Mouse (Mus musculus) heart, adult 18-20 months (tissue): ENCODE measurements around the gene Akap8l. TPM values are rescaled to one million over a fixed set of nuclear protein-coding genes. Genes with fewer than 3 reads are reported as not detected.

ENCODE experiments used
- DNase-seq, 2 experiments: peaks; one replicate each; pipeline ENCODE4 v3.0.0; 2021 to 2022; ENCODE audit warnings: mixed read lengths in 1 of 2
- long read RNA-seq, 2 experiments: library from polyadenylated mRNA; stranded (forward); transcript quantifications; one replicate each; pipeline ENCODE4 v2.0.0; 2021
- total RNA-seq, 2 experiments: library from RNA; stranded (reverse); gene quantifications; 2 replicates each; pipeline ENCODE4 v1.2.3; 2021

Akap8l gene
- 10 to 100 TPM; 39.1 to 44.6 TPM for total RNA-seq
- long read RNA-seq, experiment 1, transcript Akap8l-201 (14 exons, 2,102 nt): major isoform, 24 of 42 reads
- long read RNA-seq, experiment 1, transcript Akap8l-209 (15 exons, 1,987 nt): minor isoform, 5 of 42 reads
- long read RNA-seq, experiment 1, partial matches to known transcripts: 4 of 42 reads
- long read RNA-seq, experiment 1, other reads (novel, unspliced or antisense): 9 of 42 reads
- long read RNA-seq, experiment 2, transcript Akap8l-201 (14 exons, 2,102 nt): major isoform, 12 of 21 reads
- long read RNA-seq, experiment 2, partial matches to known transcripts: 3 of 21 reads
- long read RNA-seq, experiment 2, other reads (novel, unspliced or antisense): 5 of 21 reads

DNA sequence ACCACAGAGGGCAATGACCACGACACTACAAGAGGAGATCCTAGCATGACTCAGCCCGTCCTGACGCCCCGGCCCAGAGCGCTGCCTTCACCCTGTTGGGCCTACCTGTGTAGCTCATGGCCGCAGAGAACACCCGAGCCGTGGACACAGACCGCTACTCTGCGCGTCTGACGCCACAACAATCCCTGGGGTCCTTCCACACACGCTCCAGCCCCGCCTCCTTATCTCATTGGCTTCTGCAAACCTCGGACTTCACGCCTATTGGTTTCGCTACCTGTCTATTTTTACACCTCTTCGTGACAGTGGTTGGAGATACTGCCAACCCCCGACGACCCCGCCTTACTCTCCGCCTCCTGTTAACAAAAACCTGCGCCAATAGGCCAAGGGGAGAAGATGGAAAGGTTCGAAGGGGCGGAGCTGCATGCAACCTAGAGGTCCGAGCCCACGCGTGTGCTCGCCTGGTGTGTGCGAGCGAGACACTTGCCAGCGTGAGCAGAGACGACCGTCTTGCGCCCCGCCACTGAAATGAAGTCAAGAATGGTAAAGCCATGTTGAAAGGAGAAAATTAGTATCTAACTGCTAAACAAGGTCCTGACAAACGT, at the start of gene Akap8l:
Gene Akap8l, minus strand, starts transcription at position 226 of the 602 bp plus-strand sequence.
- peak; percentile 99 for DNase-seq

DNA sequence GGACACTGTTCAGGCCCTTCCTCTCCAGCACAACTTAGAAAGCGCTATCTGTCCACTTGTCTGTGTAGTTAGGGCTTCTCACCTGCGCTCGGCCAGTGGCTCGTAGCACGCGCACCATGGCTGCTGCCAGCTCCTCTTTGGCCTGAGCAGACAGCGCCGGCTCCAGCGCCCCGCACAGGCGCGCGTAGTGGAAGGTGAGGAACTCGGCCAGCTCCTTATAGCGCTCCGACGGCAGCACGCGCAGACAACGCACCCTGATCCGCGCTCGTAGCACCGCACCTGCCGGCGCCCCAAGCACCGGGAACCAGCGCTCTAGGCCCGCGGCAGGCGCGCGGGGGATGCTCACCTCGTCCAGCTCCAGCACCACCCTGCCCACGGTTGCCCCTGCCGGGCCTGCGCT, 45.9 kb upstream of the Akap8l start:
- DNase-seq: peak in 1 of 2 experiments; percentile 28

DNA sequence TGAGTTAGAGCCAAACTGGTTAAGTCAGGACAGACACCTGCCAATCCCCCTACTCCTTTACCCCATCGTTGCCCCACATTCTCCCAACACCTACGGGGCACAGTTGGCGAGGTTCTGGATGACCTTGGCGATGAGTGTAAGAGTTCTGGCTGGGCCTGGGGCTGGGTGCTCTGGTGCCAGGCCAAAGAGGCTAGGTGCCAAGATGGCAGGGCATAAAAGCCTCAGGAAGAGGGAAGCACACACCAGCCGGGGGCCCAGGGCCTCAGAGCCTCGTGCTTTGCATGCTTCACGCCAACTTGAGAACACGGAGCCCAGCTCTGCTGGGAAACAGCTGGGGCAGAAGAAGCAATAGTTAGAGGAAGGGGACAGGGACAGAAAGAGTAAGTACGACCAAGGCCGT, 43.5 kb upstream of the Akap8l start:
- DNase-seq: no peak

DNA sequence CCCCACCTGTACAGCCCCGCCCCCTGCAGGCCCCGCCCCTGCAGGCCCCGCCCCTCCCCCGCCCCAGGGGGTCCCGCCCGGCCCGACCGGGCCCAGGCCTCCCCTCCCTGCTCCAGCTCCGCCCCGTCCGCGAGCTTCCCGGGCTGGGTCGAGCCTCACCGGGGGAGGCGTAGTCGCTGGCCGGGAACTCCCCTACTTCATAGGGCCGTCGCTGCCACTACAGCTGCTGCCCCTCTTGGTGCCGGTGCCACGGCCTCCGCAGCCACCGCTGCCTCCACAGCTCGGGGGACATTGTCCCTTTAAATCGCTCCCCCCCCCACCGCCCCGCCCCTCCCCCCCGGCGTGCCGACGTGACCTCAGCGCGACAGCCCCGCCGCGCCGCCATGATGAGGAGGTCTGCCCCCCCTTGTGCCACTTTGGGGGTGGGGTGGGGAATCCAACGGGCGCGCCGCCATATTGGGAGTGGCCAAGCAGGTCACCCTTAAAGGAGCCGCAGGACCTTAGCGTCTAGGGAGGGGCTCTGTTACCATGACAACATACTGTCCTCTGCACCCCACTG, 38.8 kb upstream of the Akap8l start, which contains the start of gene Wiz:
Gene Wiz, minus strand, starts transcription at position 339 of the 559 bp plus-strand sequence.
- DNase-seq: peak; percentile 95 to 97

DNA sequence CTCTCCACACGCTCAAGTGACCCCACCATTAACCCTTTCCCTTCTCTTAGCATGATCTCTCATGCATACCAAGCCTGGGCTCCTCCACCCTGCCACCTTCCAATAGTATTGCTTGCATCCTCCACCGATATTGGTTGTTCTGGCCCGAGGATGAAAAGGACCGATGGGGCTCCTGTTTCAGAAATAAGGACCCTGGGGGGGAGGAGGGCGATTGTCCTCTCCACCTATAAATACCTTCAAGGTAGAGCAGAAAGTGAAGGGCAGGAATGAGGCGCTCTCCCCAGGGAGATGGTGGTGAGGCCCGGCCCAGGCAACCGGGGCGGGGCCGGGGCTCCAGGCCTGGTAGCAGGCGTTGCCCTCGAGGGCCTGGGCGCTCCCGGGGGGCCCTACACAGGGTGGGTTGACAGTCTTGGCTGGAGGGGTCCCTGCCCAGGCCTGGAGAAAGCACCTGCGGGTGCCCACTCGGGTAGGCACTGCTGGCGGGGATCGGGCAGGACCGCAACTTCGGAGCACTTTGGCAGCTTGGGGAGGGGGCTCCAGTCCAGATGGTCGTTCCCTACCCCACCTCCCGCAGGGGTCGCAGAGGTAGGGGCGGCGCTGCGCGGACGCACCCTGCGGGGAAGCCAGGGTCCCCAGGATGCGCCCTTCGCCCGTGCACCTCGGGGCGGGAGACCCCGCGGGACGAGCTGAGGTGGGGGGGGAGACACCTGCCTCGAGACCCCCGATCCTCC, 38.1 kb upstream of the Akap8l start:
- DNase-seq: peak in 1 of 2 experiments; percentile 38

DNA sequence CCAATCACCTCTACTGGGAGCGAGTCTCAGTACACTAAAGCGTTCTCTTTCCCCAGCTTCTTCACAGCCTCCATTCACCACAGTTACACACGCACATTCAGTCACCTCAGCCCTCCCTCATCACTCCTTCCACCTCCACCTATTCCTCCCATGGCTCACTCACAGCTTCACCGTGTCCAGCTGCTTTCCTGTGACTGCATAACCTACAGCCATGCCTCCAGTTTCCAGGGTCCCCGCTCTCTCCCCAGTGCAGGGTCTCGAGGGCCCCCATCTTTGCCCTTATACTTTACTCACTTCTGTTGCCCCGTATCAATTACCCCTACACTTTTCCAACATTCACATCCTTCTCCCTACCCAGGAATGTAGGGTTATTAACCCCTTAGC, 37.6 kb upstream of the Akap8l start:
- no peak for DNase-seq

DNA sequence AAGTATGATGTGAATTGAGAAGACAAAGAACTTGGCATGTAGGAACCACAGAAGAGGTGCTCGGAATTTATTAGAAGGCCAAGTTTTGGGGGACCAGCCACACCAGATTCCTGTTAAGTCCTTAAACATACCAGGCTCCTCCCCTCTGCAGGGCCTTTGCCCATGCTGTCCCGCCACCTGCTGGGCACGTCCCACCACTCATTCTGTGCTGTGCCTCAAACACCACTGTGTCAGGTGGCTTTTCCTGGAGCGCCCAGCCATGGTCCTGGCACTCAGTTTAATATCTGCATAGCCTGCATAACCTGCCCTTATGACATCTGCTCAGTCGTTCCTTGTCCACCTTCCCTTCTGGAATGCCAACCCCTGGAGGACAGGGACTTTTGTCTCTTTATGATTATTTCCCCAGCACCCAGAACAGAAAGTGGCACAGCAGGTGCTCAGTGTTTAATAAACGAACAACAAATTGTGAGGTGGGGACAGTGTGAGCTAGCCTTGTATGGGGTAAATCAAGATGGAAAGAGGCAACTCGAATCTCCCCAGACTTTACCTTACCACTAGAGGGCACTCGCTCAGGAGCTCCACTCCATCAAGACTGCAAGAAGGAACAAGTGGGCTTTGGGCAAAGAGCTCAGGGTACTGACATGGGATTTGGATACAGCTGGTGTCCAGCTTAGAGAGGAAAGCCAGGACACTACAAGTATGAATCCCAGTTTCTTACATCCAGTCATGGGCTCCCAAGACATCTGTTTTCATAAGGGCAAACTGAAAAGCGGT, 36.4 kb upstream of the Akap8l start:
- peak; percentile 53 to 65 for DNase-seq

DNA sequence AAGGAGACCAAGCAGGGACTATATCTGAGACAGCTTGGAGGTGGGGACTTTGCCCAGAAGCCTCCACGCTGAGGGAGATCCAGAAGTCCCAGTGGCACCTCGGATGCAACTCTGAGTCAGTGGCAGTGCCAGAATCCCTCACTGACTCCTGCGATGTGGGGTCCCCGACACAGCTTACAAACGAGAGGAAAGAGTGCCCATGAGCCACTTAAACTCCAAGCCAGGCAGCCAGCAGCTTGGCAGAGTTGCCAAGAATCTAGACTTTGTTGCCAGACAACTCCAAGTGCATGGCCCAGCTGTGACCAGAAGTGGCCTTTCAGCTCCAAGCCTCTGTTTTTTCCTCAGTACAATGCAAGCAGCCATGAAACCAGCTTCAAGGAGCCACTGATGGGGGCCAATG, 33.3 kb upstream of the Akap8l start:
- peak; percentile 58 for DNase-seq

DNA sequence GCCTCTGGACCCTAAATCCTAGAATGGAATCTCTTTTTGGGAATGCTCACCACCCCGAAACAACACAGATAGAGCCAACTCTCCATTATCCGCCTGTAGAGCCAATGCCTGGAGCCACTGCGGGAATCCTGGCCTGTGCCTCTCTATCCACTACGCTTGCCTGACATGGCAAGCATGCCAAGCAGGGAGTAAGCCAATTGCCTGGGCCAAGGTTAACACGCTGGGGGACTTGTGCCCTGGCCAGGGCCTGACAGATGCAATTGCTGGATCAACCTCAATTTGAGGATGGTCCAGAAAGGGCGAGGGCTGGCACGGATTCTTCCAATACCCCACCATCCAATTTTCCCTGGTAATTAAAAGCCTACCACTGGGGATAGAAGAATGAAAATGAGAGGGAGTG, 32.2 kb upstream of the Akap8l start:
- peak; percentile 38 to 55 for DNase-seq

DNA sequence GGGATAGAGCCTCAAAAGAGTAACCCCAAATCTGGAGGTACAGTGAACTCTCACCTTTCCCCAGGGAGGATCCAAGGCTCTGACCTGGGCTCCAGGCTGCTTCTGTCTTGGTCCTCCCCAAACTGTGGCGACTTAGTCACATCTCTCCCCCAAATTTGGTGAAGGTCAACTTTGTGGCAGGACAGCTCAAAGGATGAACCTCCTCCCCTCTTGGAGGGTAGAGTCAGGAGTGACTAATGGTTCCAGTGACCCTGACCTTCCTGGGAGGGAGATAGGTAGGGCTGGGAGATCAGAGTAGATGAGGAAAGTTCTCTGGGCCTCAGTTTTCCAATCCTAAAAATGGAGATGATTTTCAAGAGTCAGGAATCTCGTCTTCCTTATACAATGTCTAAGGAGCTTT, 28.4 kb upstream of the Akap8l start:
- no peak for DNase-seq

DNA sequence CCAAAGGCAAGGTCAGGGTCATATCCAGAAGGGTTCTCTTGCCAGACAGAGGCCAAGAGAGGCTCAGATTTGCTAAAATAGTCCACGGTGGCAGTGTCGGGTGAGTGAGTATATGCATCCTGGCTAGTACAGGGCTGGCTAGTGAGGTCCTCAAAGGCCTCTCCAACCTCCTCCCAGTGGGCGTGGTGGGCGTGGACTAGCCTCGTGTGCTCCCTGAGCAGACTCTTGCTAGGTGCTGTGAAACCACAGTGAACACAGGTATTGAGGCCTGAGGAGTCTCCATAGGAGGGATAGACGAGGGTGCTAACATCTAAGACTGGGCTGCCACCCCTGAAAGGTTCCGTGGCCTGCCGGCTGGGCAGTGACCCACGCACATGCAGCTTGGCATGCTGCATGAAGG, 26.7 kb upstream of the Akap8l start:
- DNase-seq: no peak

DNA sequence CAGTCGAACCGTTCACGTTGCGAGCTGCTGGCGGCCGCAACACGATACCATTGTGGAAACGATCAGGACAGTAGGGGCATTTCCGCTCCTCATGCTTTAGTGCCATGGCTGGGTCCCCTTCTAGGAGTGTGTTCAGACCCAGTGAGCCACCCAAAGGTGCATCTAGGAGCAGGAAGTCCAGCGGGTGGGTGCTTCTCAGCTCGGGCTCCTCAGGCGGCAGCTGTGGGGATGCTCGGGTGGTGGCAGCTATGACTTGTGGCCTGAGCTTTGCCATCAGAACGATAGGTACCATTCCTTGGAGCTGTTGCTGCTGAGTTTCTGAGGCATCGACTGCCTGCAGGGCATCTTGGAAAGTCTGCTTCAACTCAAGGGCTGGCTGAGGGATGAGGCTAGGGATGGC, 26.1 kb upstream of the Akap8l start:
- DNase-seq: no peak

DNA sequence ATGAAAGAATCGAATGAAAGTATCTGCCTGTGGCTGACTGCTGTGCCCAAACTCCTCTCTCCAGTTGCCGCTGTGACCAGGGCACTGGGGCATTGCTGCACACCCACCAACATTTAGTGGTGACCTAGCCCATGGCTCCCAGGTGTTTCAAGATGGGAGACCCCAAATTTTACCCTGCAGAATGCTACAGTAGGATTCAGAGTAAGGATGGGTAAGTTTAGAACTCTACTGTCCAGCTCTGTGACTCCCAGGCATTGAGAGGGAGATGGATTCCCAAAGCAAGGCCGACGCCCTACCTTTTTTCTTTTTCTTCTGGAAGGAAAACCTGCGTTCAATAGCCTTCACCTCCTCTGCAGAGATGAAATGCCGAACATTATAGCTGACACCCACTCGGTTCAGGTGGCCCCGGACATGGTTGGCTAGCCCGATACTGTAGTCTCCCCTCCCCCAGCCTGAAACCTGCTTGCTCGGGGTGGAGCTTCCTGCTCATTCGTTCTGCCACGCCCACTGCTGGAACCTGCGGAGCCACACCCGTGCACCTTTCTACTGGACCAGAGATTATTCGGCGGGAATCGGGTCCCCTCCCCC, 18.7 kb upstream of the Akap8l start:
- DNase-seq: no peak

DNA sequence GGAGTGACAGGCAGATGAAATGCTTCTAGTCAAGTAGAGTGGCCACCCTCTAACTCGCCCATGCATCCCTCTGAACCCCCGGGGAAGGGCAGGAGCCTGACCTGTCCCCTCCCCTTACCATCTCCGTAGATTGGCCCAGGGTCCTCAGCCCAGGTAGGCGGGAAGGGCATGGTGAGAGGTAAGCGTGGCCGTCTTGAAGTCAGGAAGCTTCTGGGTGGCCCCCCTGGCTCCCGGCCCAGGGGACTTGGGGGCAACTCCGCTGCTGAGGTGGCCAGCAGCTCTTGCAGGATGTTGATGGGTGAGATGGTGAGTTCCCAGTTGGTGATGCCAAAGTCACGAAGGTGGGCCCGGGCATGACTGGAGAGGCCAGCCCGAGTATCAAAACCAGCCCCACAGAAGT, 17.3 kb upstream of the Akap8l start:
- DNase-seq: no peak

DNA sequence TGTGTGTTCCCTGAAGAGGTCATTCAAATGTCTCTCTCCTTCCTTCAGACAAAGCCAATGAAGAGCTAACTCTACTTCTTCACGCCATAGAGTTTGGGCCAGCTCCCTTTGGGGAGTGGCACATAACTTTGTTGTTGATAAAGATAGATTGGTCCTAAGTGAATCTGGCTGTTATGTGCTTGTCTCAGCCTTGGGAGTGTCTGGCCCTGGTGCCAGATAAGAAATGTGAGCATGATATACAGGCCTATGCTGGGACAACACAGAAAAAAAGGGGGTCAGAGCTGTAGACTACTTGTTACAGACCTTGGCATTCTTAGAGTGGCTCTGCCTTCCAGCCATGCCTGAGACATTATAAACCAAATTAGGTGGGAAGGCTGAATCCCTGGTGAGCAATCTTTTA, 14.9 kb upstream of the Akap8l start:
- no peak for DNase-seq

DNA sequence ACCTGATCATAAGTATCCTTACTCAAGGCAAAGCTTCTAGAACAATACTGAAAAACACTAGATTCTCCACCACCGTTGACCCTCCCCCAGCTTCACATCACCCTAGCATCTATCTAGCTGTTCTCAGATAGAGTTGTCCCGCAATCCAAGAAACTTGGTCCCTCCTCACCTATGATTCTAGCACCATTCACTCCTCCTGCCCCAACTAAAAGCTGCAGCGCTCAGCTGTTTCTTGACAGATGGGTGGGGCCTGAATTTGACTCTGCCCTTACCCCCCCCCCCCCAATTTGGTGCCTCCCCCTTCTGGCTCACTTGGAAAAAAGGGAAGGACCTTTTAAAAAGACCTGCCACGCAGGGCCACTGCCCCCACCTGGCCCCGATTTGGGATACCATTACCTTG, 14.4 kb upstream of the Akap8l start:
- DNase-seq: no peak

DNA sequence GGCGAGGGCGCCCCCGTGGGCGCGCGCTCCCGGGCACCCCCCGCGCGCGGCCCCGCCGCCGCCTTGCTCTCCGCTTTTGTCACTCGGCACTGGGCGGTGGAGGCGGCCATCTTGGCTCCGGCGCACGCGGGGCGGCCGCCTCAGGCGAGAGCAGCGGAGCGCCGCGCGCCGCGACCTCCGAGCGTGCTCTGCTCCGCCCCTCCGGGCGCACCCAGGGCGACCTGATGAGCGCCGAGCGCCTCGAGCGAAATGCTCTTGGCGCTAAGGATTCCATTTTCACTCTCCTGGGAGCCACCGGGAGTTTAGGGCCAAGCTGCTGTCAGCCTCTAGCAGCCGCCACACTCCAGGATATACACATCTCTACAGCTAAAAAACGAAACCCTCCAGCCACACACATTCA, 13.9 kb upstream of the Akap8l start:
- peak; percentile 94 to 95 for DNase-seq

DNA sequence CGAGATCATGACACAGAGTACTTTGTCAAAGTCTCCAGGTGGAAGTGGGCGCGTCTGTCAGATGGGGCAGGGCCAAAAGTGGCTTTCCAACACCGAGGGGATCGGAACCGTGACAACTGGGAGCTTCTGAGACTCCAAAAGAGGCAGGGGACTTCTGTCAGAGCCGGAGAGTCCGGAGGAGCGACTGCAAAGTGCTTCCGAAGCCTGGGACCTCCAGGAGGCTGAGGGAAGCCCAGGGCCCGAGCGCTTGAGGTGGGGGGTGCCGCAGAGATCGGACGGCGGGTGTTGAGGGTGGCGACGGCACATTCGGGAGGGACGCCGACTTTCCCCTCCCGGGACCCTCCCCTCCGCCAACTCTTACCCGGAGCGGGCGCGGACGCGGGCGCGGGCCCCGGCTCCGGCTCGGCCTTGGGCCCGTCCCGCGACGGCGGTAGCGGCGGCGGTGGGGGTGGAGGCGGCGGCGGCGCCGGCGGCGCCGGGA, 13.5 kb upstream of the Akap8l start:
- DNase-seq: peak in 1 of 2 experiments; percentile 22

DNA sequence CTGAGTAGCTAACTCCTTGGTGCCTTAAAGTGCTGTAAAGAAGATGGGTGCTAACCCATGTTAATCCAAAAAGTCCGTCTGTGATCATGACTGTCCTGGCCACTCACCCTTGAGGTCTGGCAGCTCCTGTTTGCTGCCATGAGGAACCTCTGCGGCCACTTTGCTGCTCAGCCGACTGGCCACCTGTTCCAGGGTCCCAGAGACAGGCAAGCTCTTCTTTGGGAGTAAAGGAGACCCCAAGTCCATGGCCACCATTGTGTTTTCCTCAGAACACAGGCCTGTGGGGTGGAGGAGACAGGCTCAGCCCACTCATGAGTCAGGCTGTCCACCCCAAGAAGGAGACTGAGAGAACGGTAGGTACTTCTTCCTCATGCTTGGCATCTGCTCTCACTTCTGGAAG, 12.3 kb upstream of the Akap8l start:
- no peak for DNase-seq

DNA sequence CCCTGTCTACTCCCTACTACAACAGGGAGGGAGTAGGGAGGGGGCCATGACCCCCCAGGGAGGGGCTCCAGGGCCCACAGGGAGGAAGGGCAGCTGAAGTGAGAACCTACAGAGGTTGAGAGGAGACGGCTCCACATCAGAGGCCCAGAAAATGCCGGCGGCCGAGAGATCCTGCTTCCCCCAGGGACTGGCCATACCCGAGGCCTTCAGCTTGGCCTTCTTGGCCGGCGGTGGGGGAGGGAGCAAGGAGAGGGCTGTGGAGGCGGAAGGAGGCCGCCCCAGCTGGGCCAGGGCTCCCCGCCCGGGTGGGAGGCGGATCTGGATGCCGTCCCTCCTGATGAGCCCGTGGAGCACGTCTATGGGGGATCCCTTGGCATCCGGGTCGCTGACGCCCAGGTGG, 9.5 kb upstream of the Akap8l start:
- DNase-seq: no peak

DNA sequence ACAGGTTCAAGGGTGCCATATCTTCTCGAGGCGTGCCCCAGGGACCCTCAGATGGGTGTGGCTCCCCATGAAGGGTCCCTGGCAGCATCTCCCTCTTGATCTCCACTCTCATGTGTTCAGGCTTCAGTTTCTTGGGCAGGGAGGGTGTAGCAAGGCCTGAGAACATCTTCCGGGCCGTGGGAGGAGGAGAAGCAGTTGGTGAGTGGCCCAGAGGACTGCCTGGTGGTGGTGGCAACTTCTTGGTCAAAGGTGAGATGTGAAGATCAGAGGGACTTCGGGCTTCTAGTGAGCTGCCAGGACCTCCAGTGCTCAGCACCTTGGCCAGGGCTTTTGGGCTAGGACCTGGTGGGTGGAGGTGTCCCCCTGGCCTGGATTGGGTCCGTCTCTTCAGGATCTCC, 8.5 kb upstream of the Akap8l start:
- DNase-seq: no peak
